Mouse (Mus musculus) cortical plate, adult 2 months (tissue): ENCODE results near the gene Spdye4a. TPM values are rescaled to one million over a fixed set of nuclear protein-coding genes. Genes with fewer than 3 reads are reported as not detected.
"Not testable (repeated sequence)": the region's sequence is repeated elsewhere in the genome, so short reads cannot be mapped to it uniquely, and the experiment has no call there.

Source experiments
- H3K27ac ChIP-seq: fragments of 200-500 bp; 2 replicates; pipeline ENCODE4 v1.5.1; 2012; ENCODE audit warnings: low read length, control low read depth, inconsistent platforms; ENCODE audit not compliant: insufficient read depth
- H3K4me1 ChIP-seq: fragments of 200-500 bp; 2 replicates; pipeline ENCODE4 v1.6.1; 2011; ENCODE audit warnings: low read length; ENCODE audit not compliant: control insufficient read depth, insufficient read depth
- H3K4me3 ChIP-seq: fragments of 200-500 bp; 2 replicates; pipeline ENCODE4 v1.5.1; 2011; ENCODE audit warnings: mild to moderate bottlenecking, low read length, control low read depth; ENCODE audit not compliant: insufficient read depth
- CTCF ChIP-seq: fragments of 200-500 bp; IDR thresholded peaks from 2 replicates; pipeline ENCODE4 v1.5.1; 2011; ENCODE audit warnings: mild to moderate bottlenecking, control low read depth, low read length; ENCODE audit not compliant: insufficient read depth; ENCODE audit errors: extremely low read depth
- POLR2A ChIP-seq: fragments of 200-500 bp; IDR thresholded peaks from 2 replicates; pipeline ENCODE4 v1.6.1; 2011; ENCODE audit warnings: mild to moderate bottlenecking, low read length, control low read depth; ENCODE audit not compliant: insufficient read depth; ENCODE audit errors: extremely low read depth
- polyA plus RNA-seq: library from polyadenylated mRNA; depleted of rRNA; stranded (reverse); fragments of >200 nt; gene quantifications from 2 replicates; pipeline ENCODE4 v1.2.3, GENCODE M21; 2012; rRNA removed

Gene Spdye4a
- polyA plus RNA-seq, 1 experiment, result not detected

DNA sequence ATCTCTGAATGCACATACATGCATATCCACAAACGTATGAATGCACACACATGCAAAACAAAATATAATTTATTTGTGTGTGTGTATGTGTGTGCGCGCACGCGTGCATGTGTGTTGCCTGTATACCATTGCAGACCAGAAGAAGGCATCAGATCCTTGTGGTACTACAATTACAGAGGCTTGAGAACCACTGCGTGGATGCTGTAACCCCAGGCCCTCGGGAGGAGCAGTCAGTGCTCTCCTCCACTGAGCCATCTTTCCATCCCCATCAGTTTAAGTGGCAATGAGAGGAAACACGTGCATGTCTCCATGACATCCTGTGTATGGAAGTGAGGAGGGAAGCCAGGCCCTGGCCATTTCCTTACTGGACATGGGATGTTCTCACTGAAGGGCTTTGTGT is 33.9 kb downstream of the Spdye4a start:
- Histone ChIP-seq H3K27ac (no peak overlapping the region), H3K4me3 (no peak overlapping the region), H3K4me1 (no peaks in the 10 kb centered on the region)
- TF ChIP-seq CTCF (no peak), POLR2A (no peak)

DNA sequence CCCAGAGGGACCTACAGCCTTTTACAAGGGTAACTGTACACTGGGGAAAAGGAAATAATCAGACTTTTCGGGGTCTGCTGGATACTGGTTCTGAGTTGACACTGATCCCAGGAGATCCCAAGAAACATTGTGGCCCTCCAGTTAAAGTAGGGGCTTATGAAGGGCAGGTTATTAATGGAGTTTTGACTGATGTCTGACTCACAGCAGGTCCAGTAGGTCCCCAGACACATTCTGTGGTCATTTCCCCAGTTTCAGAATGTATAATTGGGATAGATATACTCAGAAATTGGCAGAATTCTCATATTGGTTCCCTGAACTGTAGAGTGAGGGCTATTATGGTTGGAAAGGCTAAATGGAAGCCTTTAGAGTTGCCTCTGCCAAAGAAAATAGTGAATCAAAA is 38.7 kb downstream of the Spdye4a start:
- H3K27ac ChIP-seq, H3K4me1 ChIP-seq, H3K4me3 ChIP-seq: not testable (repeated sequence)

DNA sequence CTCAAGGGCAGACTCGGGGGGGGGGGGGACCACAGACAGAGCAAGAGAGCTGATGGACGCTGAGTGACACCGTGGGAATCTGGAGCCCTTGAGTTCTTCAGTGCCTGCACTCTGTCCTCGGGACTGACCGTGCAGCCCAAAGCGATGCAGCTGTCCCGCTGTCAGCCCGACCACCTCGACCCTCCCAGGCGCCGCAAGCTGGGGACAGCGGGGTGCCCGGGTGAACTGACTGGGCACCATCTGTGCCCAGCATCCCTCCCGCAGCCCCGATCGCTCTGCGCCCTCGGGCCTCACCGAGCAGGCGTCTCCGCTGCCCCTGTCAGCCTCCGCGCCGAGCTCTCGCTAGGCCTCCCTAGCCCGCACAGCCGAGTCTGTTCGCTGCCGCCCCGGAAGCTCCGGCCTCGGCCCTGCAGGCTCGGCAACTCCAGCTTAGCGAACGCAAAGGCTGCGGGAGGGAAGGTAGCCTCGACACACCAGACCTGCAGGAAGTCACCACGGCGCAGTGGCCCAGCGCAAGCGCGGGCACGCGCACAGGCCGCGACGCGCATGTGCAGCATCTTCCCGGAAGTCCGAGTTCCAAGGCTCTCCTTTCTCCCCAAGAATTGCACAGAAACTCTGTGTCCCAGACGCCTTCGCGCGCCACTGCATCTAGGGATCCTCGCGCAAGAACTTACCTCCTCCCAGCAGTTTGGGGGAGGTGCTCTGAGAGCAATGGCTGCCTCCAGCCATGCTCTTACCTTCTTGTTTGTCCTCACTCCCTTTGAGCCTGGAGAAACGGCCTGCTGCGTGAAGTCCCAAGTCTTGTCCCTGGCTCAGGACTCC is 46.2 kb downstream of the Spdye4a start, which contains the start of the genes Rbak and Spdye4b:
Rbak (minus strand) TSS at position 521 of the 822 bp plus-strand sequence.
Spdye4b (plus strand) TSS at position 763 of the 822 bp plus-strand sequence.
- H3K4me3 ChIP-seq, result peak within 1 kb of the TSS; percentile 44
- H3K4me1 ChIP-seq, result no peaks in the 10 kb centered on the region
- peak within 1 kb of the TSS; percentile 42 for H3K27ac ChIP-seq
- TF ChIP-seq CTCF (no peak), POLR2A (peak; percentile 88)

DNA sequence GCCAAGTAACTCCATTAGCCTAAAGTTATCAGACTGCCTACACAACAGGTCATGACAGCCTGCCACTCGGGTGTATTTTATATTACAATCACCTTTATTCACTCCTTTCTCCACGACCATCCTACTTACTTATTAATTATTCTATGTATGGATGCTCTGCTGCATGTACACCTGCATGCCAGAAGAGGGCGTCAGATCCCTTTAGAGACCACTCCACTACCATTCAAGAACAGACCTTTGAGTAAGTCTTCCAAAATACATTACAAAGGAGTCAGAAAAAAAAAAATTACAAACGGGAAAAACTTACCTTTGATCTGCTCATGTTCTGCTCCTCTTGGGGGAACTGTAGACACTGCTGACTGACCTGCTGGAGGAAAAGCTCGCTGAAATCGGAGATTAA is 47.5 kb downstream of the Spdye4a start:
- H3K27ac ChIP-seq, result no peak overlapping the region
- H3K4me1 ChIP-seq, result no peaks in the 10 kb centered on the region
- TF ChIP-seq POLR2A (no peak), CTCF (peak; percentile 21; the same call in 1 of the 2 replicates)
- H3K4me3 ChIP-seq, result no peak overlapping the region; the same call in 1 of the 2 replicates

DNA sequence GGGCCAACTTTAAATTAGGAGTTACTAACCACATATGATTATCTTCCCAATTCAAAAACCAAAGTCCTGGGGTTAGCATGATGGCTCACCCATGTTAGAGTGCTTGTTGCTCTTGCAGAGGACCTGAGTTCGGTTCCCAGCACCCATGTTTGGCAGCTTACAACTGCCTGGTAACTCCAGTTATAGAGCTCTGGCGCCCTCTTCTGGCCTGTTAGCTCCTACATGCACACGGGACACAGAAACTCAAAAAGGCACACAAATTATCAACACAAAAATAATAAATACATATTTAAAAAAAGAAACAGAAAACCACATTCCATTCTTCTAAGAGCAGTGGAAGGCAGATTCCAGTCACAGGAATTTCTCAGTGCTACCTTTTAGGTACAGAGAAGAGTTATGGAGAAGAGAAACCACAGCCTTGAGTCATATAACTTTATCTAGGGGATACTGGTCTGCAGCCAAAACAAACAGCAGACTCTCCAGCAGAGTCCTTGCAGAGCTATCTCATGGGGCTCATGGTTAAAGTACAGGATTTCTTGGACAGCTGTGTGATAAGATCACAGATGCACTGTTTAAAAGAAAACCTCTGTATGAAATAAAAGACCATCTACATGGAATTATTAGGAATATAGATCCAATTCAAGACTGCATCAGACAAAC is 49.0 kb downstream of the Spdye4a start:
- H3K27ac ChIP-seq, result no peak overlapping the region
- TF ChIP-seq POLR2A (no peak), CTCF (0 out of 2 replicates have a peak, but pooled peaks have one; percentile 7)
- no peak overlapping the region for H3K4me3 ChIP-seq
- no peaks in the 10 kb centered on the region for H3K4me1 ChIP-seq

DNA sequence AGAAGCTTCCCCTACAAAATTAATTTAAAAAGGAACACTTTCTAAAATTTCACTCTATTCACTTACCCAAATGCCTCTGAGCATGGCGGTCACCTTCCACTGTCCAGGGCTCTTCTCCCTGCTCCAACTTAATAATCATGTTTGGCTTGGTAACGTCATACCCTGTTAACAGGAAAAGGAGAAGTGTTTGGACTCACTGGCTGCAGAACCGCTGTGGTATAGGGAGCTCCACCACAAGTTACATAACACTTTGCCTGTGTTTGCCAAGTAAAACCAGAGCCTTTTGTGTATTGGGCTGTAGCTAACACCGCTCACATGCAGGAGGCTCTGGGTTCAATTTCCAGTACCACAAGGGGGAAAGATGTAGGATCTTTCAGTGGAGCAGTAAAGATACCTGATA is 50.7 kb downstream of the Spdye4a start:
- Histone ChIP-seq H3K27ac (no peak overlapping the region), H3K4me3 (no peak overlapping the region), H3K4me1 (no peaks in the 10 kb centered on the region)
- TF ChIP-seq CTCF (no peak), POLR2A (no peak)

Other genes starting within 250 kb of the Spdye4a start
- 27.7 and 28.5 TPM in 2 replicates for gene Rnf216, start 113.9 kb downstream of the Spdye4a start, polyA plus RNA-seq
- not detected in 2 replicates for gene Olfr718-ps1, start 79.3 kb downstream of the Spdye4a start, polyA plus RNA-seq
- 10.0 and 12.5 TPM in 2 replicates for gene Rbak, start 46.1 kb downstream of the Spdye4a start, polyA plus RNA-seq
- gene Spdye4b, start 45.9 kb downstream of the Spdye4a start, polyA plus RNA-seq, result not detected in 2 replicates
- gene Zfp12, start 8.3 kb upstream of the Spdye4a start, polyA plus RNA-seq, result 21.9 and 22.7 TPM in 2 replicates
- gene Zfp316, start 43.1 kb upstream of the Spdye4a start, polyA plus RNA-seq, result 13.9 and 15.8 TPM in 2 replicates
- gene Zfp853, start 66.7 kb upstream of the Spdye4a start, polyA plus RNA-seq, result 10.4 and 11.8 TPM in 2 replicates
- gene E130309D02Rik, start 88.5 kb upstream of the Spdye4a start, polyA plus RNA-seq, result 16.3 and 16.9 TPM in 2 replicates
- gene Zdhhc4, start 102.4 kb upstream of the Spdye4a start, polyA plus RNA-seq, result 67.2 and 67.6 TPM in 2 replicates
- gene Grid2ip, start 130.4 kb upstream of the Spdye4a start, polyA plus RNA-seq, result 2.3 and 3.0 TPM in 2 replicates
- gene Kdelr2, start 176.9 kb upstream of the Spdye4a start, polyA plus RNA-seq, result 27.3 and 30.3 TPM in 2 replicates
- gene Daglb, start 237.7 kb upstream of the Spdye4a start, polyA plus RNA-seq, result 30.4 and 32.4 TPM in 2 replicates